Mouse (Mus musculus) right cerebral cortex, adult 18-20 months (tissue): ENCODE results near the gene H2-T3.
"Not testable (repeated sequence)": the region's sequence is repeated elsewhere in the genome, so short reads cannot be mapped to it uniquely, and the experiment has no call there.

Experiments used
- DNase-seq: peaks from one replicate; pipeline ENCODE4 v3.0.0; 2022; ENCODE audit warnings: mixed read lengths

Gene H2-T3

DNA sequence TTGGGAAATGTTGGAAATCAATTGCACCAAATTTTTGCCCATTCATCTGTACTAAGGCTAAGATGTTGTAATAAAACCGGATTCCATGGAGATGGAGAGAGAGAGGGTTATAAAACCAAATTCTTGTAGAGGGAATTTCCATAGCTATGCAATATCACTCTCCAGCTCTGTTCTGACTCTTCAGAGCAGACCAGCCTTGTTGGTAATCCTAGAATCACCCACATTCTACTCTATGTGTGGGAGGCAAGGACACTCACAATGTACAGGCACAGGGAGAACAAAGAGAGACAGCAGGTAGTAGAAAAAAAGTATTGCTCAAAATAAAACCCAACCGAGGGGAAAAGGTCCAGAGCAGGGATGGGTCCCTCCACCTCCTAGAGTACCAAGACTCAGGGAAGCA lies 14.0 kb downstream of the H2-T3 start:
- DNase-seq: not testable (repeated sequence)

DNA sequence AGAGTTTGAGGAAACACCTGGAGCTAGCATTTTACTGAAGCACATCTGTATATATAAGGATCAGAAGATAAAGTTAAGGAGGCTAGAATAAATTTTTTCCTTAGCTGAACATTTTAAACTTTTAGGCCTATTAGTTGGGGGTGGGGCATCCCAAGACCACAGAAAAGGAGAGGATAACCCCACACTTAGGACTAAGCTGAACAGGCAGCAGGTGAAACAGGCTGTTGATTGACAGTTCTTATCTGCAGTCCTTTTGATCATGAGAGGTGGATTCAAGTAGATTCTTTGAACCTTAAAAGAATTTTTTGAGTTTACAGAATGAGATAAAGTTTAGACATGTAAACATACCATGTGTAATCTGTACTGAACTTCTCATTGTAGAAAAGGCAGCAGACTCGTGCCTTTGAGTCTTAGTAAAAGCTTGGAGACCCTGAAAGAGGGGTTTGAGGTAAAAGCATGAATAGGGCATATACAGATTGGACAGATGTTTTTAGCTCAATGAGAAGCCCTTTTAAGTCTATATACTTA lies 19.7 kb downstream of the H2-T3 start:
- no peak for DNase-seq

DNA sequence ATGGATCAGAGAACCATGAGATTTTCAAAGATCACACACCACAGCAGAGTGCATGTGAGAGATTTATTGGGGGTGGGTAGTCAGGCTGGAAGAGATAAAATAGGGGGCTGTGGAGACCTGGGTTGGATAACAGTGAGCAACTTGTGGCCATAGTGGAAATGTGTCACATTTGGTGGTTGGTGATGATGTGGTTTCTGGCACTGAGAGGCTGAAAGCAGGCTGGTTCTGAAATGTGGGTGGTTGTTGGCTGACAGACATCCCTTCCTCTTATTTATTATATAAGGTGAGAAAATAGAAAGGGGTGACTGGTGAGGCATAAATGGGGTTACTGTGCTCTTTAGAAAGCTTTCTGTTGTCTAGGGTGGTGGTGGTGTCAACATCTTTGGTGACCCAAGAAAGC lies 20.3 kb downstream of the H2-T3 start:
- no peak for DNase-seq

DNA sequence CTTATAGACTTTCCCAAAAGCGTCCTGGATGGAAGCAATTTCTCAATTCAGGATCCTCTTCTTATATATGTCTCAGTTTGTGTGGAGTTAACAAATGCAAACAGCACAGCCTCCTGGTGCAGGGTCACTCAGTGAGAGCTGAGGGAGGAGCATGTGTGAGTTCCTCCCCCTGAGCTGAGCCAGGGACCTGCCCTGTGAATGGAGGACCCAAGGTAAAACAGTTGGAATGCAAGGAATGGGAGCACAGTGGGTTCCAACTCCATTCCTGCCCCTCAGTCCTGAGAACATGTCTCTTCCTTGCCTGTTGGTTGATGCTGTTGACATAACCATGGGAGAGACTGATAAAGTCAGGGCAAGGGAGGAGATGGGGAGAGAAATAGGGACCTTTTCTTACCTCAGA lies 21.0 kb downstream of the H2-T3 start:
- not testable (repeated sequence) for DNase-seq

DNA sequence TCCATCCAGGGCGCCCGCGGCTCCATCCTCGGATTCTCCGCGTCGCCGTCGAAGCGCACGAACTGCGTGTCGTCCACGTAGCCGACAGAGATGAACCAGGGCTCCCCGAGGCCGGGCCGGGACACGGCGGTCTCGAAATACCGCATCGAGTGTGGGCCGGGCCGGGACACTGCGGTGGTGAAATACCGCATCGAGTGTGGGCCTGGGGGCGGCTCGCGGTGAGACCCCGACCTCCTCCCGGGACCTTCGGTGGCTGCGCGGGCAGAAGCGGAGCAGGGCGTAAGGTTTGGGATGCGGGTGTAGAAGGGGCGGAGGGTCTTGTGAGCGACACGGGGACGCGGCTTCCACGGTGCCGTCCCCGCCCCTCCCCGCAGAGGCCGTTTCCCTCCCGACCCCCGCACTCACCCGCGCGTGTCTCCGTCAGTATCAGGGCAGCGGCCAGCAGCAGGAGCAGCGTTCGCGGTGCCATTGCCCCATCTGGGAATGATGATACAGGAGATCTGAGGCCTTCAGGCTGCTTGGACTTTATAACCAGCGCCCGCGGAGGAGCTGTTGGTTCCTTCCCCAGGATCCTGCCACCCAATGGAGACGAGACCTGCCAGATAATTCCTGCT lies 21.9 kb downstream of the H2-T3 start, which contains the start of gene Gm8909:
Gm8909 (minus strand) TSS at position 499 of the 614 bp plus-strand sequence.
- DNase-seq: no peak

DNA sequence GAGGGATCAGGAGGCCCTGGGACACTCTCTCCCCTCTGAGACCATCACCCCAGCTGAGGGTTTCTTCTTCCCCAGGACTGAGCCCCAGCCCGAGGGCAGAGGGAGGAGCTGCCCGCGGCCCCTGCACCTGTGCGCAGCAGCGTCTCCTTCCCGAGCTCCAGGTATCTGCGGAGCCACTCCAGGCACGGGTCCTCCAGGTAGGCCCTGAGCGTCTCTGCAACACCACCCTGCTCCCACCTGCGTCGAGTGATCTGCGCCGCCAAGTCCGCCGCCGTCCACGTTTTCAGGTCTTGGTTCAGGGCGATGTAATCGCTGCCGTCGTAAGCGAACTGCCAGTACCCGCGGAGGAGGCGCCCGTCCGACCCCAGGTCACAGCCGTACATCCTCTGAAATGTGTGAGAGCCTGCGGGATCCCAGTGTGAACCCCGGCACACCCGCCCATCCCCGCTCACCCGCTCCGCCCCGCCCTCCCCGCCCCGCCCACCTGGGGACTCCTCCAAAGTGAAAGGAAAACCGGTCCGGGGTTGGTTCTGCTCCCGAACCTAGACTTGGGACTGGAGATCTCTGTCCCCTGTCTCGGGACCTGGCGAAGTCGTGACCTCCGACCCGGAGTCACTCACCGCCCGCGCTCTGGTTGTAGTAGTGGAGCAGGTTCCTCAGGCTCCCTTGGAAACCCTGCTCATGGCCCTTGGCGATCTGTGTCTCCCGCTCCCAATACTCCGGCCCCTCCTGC lies 22.6 kb downstream of the H2-T3 start:
- no peak for DNase-seq

DNA sequence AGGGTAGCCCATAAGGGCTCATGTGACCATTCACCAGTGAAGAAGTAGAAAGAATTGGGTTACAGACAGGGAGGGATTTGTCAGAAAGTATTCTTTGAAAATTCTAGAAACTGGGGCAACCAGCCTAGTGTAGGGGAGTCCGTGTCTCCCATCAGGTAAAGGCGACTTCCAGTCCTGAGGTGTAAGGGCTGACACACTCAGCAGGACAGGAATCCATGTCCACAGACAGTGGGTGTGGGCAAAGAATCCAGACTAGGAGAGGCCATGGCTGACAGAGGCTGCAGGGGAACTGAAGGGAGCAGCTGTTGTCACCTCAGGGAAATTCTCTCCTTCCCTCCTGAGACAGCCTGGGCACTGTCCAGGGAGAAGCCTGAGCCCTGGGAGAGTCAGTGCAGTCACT lies 23.2 kb downstream of the H2-T3 start:
- DNase-seq: not testable (repeated sequence)

DNA sequence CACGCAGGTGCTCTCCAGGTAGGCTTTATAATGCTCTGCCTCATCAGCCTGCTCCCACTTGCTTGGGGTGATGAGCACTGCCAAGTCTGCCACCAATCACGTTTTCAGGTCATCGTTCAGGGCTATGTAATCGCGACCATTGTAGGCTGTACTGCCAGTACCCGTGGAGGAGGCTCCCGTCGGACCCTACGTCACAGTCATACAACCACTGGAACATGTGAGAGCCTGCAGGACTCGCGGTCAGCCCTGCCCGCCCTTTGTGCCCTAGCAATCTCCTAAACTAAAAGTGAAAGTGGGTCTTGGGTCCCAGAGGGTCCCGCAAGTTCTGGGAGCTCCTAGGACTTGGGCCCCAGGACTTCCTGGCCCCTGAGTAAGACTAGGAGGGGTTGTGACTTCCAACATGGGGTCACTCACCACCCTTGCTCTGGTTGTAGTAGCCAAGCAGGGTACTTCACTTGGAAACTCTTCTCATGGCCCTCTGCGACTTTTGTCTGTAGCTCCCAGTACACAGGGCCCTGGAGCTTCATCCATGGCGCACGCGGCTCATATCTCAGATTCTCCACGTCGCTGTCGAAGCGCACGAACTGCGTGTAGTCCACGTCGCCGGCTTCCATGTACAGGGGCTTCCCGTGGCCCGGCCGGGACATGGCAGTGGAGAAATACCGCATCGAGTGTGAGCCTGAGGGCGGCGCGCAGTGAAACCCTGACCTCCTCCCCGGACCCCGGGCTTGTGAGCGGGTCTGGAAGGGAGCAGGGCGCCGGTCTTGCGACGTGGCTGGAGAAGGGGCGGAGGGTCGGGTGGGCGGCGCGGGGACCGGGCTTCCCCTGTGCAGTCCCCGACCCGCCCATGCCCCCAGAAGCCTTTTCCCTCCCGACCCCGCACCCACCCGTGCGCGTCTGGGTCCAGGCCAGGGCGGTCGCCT lies 28.7 kb downstream of the H2-T3 start:
- no peak for DNase-seq

DNA sequence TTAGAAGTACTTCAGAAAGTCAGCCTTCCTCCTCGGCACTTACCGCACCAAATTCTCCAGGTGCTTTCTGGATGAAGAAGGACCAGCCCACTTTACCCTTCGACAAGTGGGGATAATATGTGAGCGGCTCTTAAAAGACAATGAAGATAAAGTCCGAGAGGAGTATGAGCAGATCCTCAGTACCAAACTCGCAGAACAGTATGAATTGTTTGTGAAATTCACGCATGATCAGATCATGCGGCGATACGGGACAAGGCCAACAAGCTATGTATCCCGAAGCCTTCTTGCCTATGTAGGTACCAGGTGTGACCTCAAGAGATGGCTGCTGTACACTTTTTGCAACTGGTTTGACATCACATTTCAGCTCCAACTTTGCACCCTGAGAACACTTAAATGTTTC lies 31.8 kb downstream of the H2-T3 start:
- DNase-seq: not testable (repeated sequence)

DNA sequence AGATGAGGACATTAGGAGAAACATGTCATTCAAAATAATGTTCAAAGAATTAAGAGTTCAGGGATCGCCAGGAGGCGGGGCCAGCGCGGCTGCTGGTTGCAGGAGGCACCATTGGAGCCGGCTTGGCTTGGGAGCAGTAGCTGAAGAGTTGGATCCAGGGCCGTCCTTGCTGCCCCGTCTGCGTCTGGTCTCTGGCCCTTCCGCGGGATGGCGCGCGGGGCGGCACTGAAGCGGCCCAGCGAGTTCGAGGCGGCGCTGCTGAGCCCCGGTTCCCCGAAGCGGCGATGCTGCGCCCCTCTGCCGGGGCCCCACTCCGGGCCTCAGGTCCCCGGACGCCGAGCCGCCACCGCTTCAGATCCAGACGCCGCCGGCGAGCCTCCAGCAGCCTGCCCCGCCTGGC lies 32.3 kb downstream of the H2-T3 start:
- not testable (repeated sequence) for DNase-seq

DNA sequence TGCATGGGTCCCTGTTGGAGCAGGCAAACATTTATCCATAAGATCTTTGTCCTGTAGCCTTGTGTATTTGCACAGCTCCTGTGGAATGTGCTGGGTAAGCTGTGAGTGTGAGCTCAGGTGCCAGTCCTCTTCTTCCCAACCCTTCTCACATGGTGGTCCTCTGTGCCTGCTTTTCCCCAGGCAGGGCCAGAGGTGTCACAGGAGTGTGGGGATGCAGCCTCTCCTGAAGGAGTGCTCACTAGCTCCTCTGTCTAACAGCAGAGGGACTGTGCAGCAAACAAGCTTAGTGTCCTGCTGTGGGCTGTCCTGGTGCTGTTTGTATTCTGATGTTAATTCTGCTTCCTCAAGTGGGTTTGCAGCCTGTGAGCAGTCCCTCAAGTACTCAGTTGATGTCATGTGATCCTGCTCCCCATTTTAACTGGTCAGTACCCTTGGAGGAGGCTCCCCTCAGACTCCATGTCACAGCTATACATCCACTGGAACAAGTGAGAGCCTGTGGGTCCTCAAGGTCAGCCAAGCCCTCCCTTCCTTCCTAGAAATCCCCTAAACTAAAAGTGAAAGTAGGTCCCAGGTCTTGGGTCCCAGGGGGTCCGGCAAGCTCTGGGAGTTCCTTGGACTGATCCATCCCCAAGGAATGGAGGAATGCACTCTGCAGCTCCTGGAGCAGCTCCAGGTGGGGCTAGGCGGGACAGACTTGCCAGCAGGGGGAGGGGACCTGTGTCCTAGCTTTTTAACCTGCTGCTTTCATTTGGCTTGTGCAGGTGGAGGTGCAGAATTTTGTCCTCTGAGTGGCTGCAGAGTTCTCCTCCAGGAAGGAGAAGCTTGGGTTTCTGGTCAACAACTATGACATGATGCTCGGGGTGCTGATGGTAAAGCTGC lies 35.6 kb downstream of the H2-T3 start:
- DNase-seq: no peak

DNA sequence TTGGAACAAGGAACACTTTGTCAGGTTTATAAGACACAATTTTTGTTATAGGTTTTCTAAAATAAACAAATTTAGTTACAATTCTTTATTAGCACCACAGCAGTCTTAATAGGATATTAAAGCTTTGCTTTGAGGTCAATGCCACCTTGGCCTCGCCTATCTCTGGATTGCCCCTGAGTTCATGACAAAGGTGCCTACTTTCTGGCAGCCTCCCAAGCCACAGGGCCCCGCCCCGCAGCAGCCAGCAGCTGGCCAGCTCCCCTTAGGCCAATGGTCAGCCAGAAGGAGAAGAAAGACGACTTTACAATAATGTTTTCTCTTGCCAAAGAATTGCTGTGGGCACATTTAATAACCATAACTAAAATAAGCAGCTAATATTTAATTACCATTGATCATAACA lies 38.9 kb downstream of the H2-T3 start:
- not testable (repeated sequence) for DNase-seq

DNA sequence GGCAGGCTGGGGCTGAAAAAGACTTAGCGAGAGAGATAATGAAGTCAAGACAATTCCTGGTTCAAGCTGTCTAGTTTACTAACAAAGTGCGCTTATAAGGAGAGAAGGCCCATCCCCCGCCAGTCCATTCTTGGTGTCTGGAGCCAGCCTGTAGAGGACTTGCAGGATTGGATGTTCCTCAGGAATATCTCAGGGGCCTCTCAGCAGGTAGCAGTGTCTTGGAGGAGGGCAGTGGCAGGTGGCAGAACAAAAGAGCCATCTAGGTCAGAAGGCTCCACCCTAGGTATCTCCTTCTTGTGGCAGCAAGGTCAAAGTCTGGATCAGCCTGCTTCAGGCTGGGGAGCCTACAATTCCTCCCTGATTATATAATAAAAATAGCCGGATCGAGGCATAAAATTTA lies 41.6 kb downstream of the H2-T3 start:
- DNase-seq: not testable (repeated sequence)

DNA sequence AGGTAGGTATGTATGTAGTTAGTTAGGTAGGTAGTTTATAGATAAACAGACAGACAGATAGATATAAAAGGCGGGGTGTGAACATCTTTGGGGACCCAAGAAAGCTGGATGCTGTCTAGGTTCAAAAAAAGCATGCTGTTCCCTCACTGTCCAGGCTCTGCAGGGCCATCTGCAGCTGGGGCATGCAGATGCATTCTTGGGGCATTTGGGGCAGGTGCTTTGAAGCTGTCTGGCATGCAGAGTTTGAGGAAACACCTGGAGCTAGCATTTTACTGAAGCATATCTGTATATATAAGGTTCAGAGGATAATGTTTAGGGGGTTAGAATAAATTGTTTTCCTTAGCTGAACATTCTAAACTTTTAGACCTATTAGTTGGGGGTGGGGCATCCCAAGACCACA lies 43.1 kb downstream of the H2-T3 start:
- not testable (repeated sequence) for DNase-seq

DNA sequence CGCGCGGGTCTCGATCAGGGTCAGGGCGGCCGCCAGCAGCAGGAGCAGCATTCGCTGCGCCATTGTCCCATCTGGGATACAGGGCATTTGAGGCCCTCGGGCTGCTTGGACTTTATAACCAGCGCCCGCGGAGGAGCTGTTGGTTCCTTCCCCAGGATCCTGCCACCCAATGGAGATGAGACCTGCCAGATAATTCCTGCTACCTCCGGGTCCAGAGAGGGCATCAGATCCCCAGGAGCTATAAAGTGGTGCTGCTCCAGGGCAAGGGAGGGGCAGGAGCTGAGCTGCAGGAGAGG lies 44.3 kb downstream of the H2-T3 start:
- DNase-seq: not testable (repeated sequence)

DNA sequence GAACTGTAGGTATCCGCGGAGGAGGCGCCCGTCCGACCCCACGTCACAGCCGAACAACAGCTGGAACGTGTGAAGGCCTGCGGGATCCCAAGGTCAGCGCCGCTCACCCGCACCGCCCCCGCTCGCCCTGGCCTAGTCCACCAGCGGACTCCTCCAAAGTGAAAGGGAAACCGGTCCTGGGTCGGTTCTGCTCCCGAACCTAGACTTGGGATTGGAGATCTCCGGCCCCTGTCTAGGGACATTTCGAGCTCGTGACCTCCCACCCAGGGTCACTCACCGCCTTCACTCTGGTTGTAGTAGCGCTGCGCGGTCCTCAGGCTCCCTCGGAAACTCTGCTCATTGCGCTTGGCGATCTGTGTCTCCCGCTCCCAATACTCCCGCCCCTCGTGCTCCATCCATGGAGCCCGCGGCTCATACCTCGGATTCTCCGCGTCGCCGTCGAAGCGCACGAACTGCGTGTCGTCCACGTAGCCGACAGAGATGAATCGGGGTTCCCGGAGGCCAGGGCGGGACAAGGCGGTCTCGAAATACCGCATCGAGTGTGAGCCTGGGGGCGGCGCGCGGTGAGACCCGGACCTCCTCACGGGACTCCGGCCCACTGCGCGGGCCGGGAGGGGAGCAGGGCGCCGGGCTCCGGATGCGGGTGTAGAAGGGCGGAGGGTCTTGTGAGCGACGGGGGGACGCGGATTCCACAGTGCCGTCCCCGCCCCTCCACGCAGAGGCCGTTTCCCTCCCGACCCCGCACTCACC lies 44.8 kb downstream of the H2-T3 start:
- no peak for DNase-seq

DNA sequence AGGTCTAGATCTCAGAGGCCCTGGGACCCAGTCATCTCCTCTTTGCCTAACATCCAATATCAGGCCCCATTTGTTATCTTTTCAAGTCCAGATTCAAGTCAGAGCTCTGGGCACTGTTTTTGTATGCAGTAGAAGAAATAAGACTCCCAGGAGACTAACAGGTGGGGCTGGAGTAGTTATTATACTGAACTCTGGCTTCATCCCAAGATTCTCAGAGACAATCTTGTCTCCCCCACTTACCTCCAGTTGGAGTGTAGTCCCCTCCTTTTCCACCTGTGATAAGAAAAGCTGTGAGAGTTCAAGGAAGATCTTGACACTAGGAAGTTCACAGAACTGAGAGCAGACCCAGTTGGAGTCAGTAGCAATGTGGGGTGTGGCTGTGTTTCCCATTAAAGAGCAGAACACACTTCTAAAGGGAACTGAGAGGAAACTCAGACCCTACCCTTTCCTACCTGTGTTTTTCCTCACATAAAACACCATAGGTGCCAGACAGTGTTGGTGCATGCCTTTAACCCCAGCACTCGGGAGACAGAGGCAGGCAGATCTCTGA lies 53.7 kb downstream of the H2-T3 start:
- DNase-seq: not testable (repeated sequence)
